Comparison of ENCODE assay signal across 12 mouse cellular contexts in the genomic region with DNA sequence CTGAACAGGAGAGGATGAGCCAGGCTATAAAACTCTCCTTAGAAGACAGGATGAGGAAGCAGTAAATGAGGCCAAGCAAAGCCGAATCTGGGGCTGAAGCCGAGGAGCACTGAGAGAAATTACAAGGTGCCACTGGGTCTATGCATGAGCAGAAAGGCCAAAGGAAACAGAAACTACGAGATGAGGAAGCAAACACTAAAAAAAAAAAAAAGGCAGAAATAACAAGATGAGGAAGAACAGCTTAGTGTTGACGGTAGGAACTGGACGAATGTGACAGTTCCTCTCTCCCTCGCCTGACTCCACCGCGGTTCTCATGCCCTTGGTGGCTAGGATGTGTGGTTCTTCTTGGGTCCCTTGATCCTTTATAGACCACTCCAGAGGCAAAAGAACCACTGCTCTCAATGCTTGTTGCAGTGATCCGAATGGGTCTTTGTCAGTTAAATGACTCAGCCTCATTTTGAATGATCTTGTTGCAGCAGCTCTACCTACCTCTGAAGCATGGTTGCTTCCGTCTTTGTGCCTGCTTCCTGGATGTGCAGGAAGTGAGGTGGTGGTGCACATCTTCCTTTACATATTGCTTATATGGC. TPM values are rescaled to one million over a fixed set of nuclear protein-coding genes. Genes with fewer than 3 reads are reported as not detected.
DNase-seq lines count a peak whose midpoint lies in the region; ATAC-seq and TF ChIP-seq lines count a peak whose summit lies in the region.
"Had no signal": no experiment of that assay in that cellular context is flagged by ENCODE, and none has a peak within 500 bp of the region (broad histone marks: within the 10 kb centered on the region; RNA-seq: fewer than 3 reads in every experiment).

No protein-coding gene starts in this region.

- no peak for TF ChIP-seq EP300 in heart, postnatal 0 days (IDR thresholded peaks at IDR 0.05; ENCODE audit: low read depth)

- H3K9me3 ChIP-seq in heart, postnatal 0 days (replicated peaks; ENCODE audit: control insufficient read depth, low read length): no peaks in the 10 kb centered on the region
- no peaks in the 10 kb centered on the region for H3K9me3 ChIP-seq in heart, embryonic 12.5 days (replicated peaks)
- H3K9me3 ChIP-seq in liver, embryonic 16.5 days (replicated peaks; ENCODE audit: control insufficient read depth, low read length): no peaks in the 10 kb centered on the region
- no peaks in the 10 kb centered on the region for H3K9me3 ChIP-seq in midbrain, embryonic 16.5 days (replicated peaks; ENCODE audit: control insufficient read depth, low read length, poor library complexity, severe bottlenecking)
- H3K9me3 ChIP-seq: hindbrain, embryonic 13.5 days had no signal

- peaks cover 14% of the 10 kb centered on the region for H3K4me1 ChIP-seq in heart, postnatal 0 days (ENCODE audit: control insufficient read depth, insufficient read depth)
- peaks cover 5% of the 10 kb centered on the region for H3K4me1 ChIP-seq in heart, embryonic 12.5 days (replicated peaks)
- no peaks in the 10 kb centered on the region for H3K4me1 ChIP-seq in liver, embryonic 16.5 days (ENCODE audit: control insufficient read depth, low read depth, low read length)
- peaks cover 10% of the 10 kb centered on the region; the same call in 1 of the 2 replicates for H3K4me1 ChIP-seq in spleen, adult 2 months (ENCODE audit: control insufficient read depth, insufficient read depth, insufficient read length)
- no peaks in the 10 kb centered on the region for H3K4me1 ChIP-seq in midbrain, embryonic 16.5 days (ENCODE audit: control insufficient read depth, insufficient read depth, low read length)
- H3K4me1 ChIP-seq: hindbrain, embryonic 13.5 days had no signal

- no peak overlapping the region for H3K9ac ChIP-seq in heart, postnatal 0 days (replicated peaks; ENCODE audit: low read depth, low read length)
- no peak overlapping the region for H3K9ac ChIP-seq in heart, embryonic 12.5 days
- no peak overlapping the region for H3K9ac ChIP-seq in liver, embryonic 16.5 days (ENCODE audit: low read depth, low read length)
- H3K9ac ChIP-seq in midbrain, embryonic 16.5 days (ENCODE audit: low read depth, low read length): no peak overlapping the region
- H3K9ac ChIP-seq: hindbrain, embryonic 13.5 days had no signal

- H3K4me3 ChIP-seq in heart, postnatal 0 days (ENCODE audit: low read depth, low read length): no peak overlapping the region
- no peak overlapping the region for H3K4me3 ChIP-seq in heart, embryonic 12.5 days
- H3K4me3 ChIP-seq in liver, embryonic 16.5 days (ENCODE audit: low read depth, low read length): no peak overlapping the region
- peak overlapping the region; percentile 43; the same call in 1 of the 2 replicates for H3K4me3 ChIP-seq in spleen, adult 2 months (ENCODE audit: extremely low read depth, insufficient read depth, insufficient read length)
- no peak overlapping the region for H3K4me3 ChIP-seq in midbrain, embryonic 16.5 days (ENCODE audit: low read depth, low read length)
- H3K4me3 ChIP-seq: hindbrain, embryonic 13.5 days had no signal

- H3K4me2 ChIP-seq in heart, postnatal 0 days (ENCODE audit: low read depth, low read length): no peak overlapping the region
- H3K4me2 ChIP-seq in heart, embryonic 12.5 days: no peak overlapping the region
- no peak overlapping the region for H3K4me2 ChIP-seq in liver, embryonic 16.5 days (ENCODE audit: low read depth, low read length)
- no peak overlapping the region for H3K4me2 ChIP-seq in midbrain, embryonic 16.5 days (ENCODE audit: low read length)
- H3K4me2 ChIP-seq: hindbrain, embryonic 13.5 days; midbrain, embryonic 11.5 days had no signal

- 65% methylated on average over 10 of the region's 10 CpGs for WGBS in heart, postnatal 0 days
- 54% methylated on average over 10 of the region's 10 CpGs for WGBS in heart, embryonic 12.5 days
- 22% methylated on average over 10 of the region's 10 CpGs for WGBS in liver, embryonic 16.5 days (ENCODE audit: insufficient replicate concordance)
- 3% methylated on average over 10 of the region's 10 CpGs for WGBS in spleen, adult 2 months
- WGBS in midbrain, embryonic 16.5 days: 84% methylated on average over 10 of the region's 10 CpGs

- H3K36me3 ChIP-seq in heart, postnatal 0 days (replicated peaks; ENCODE audit: control insufficient read depth, insufficient read depth, low read length): no peaks in the 10 kb centered on the region
- H3K36me3 ChIP-seq in heart, embryonic 12.5 days: no peaks in the 10 kb centered on the region
- no peaks in the 10 kb centered on the region for H3K36me3 ChIP-seq in liver, embryonic 16.5 days (ENCODE audit: control insufficient read depth, insufficient read depth)
- no peaks in the 10 kb centered on the region for H3K36me3 ChIP-seq in spleen, adult 2 months (ENCODE audit: control insufficient read depth, insufficient read depth, low read length)
- no peaks in the 10 kb centered on the region for H3K36me3 ChIP-seq in midbrain, embryonic 16.5 days (ENCODE audit: control insufficient read depth, insufficient read depth, low read length)
- H3K36me3 ChIP-seq: hindbrain, embryonic 13.5 days had no signal

- TF ChIP-seq CTCF in heart, postnatal 0 days (IDR thresholded peaks at IDR 0.05; ENCODE audit: low read depth): no peak
- TF ChIP-seq CTCF in spleen, adult 2 months (IDR thresholded peaks at IDR 0.05; ENCODE audit: extremely low read depth, insufficient read depth, insufficient read length, insufficient replicate concordance): no peak

- no peak; the same call in 1 of the 2 replicates for TF ChIP-seq POLR2A in spleen, adult 2 months (IDR thresholded peaks at IDR 0.05; ENCODE audit: low read depth, low read length)

- no peak for ATAC-seq in heart, postnatal 0 days (ENCODE audit: insufficient read depth, low read depth)
- no peak for ATAC-seq in heart, embryonic 12.5 days (ENCODE audit: insufficient number of reproducible peaks, low FRiP score)
- ATAC-seq in liver, embryonic 16.5 days (ENCODE audit: low read depth): 0 out of 2 replicates have a peak, but pooled peaks have one; percentile 16
- ATAC-seq in midbrain, embryonic 16.5 days: no peak

- DNase-seq in heart, postnatal 0 days (ENCODE audit: low spot score): no peak
- DNase-seq in CD8-positive naive resting alpha-beta T cell, adult 2 months (ENCODE audit: low read depth in 2 of 2, low spot score in 2 of 2): peak; percentile 8 to 35
- peak; percentile 59 to 69 for DNase-seq in spleen, adult 2 months (ENCODE audit: low read depth in 1 of 2, low spot score in 2 of 2)
- no peak for DNase-seq in gastrocnemius, postnatal 36 days
- DNase-seq in cerebellum, postnatal 14 days: no peak
- DNase-seq: adrenal gland, postnatal 25 days; right cerebral cortex, adult 18-20 months had no signal

- intact Hi-C loops in gastrocnemius, postnatal 36 days (cut with DNase I): no loop called here

- peak overlapping the region; percentile 25; the same call in 1 of the 2 replicates for H3K27ac ChIP-seq in heart, postnatal 0 days (ENCODE audit: low read depth)
- no peak overlapping the region for H3K27ac ChIP-seq in heart, embryonic 12.5 days (ENCODE audit: poor library complexity, severe bottlenecking)
- peak overlapping the region; percentile 36; the same call in 1 of the 2 replicates for H3K27ac ChIP-seq in liver, embryonic 16.5 days (ENCODE audit: low read length)
- H3K27ac ChIP-seq in spleen, adult 2 months (ENCODE audit: insufficient read depth, low read length): peak overlapping the region; percentile 87
- no peak overlapping the region for H3K27ac ChIP-seq in midbrain, embryonic 16.5 days (ENCODE audit: low read length)
- H3K27ac ChIP-seq: hindbrain, embryonic 13.5 days had no signal

- no peaks in the 10 kb centered on the region for H3K27me3 ChIP-seq in heart, postnatal 0 days (ENCODE audit: control insufficient read depth, insufficient read depth, low read length)
- H3K27me3 ChIP-seq in heart, embryonic 12.5 days (replicated peaks): no peaks in the 10 kb centered on the region
- no peaks in the 10 kb centered on the region for H3K27me3 ChIP-seq in liver, embryonic 16.5 days (ENCODE audit: control insufficient read depth, insufficient read depth, low read depth, low read length)
- no peaks in the 10 kb centered on the region for H3K27me3 ChIP-seq in spleen, adult 2 months (ENCODE audit: control insufficient read depth, insufficient read depth, low read length)
- H3K27me3 ChIP-seq in midbrain, embryonic 16.5 days (ENCODE audit: control insufficient read depth, insufficient read depth, low read depth, low read length): no peaks in the 10 kb centered on the region
- H3K27me3 ChIP-seq: hindbrain, embryonic 13.5 days had no signal

RNA-seq across cellular contexts. Expression of gene Epc2, which starts 34.2 kb away (rescaled TPM):
- 7.1 and 15.9 TPM in 2 replicates for total RNA-seq in heart, postnatal 0 days (2014; rRNA removed; ENCODE audit: low replicate concordance)
- 3.2 and 3.3 TPM in 2 replicates for polyA plus RNA-seq in heart, postnatal 0 days (2015; fragmentation: Nextera tagmentation; extraction: Ambion mirVana)
- polyA plus RNA-seq in heart, embryonic 12.5 days (2016; fragmentation: Nextera tagmentation; extraction: Ambion mirVana): 5.5 and 5.8 TPM in 2 replicates
- polyA plus RNA-seq in liver, embryonic 16.5 days (2015; fragmentation: Nextera tagmentation; extraction: Ambion mirVana): 1.8 and 2.0 TPM in 2 replicates
- 5.5 and 5.7 TPM in 2 replicates for polyA plus RNA-seq in spleen, adult 2 months (2012; rRNA removed)
- total RNA-seq in gastrocnemius, postnatal 36 days (2021): 10 to 100 TPM; 10.2 to 14.0 TPM
- polyA plus RNA-seq in midbrain, embryonic 16.5 days (2015; fragmentation: Nextera tagmentation; extraction: Ambion mirVana): 9.5 and 12.7 TPM in 2 replicates

Comparison
In these comparisons a context has a peak if more than half of its experiments do, and no peak if none do; other contexts are left out.
1. H3K27ac ChIP-seq: peak in heart, postnatal 0 days (single experiment), liver, embryonic 16.5 days (single experiment) and spleen, adult 2 months (single experiment); none in heart, embryonic 12.5 days (single experiment) and midbrain, embryonic 16.5 days (single experiment).
2. DNase-seq: peak in CD8-positive naive resting alpha-beta T cell, adult 2 months (2 of 2) and spleen, adult 2 months (2 of 2); none in heart, postnatal 0 days (single experiment), gastrocnemius, postnatal 36 days (0 of 2) and cerebellum, postnatal 14 days (0 of 2).